Mouse (Mus musculus): Measurements from ENCODE around the gene Neb. TPM values are rescaled to one million over a fixed set of nuclear protein-coding genes. Genes with fewer than 3 reads are reported as not detected.

Gene Neb
- polyA plus RNA-seq, 1 experiment from 2014 or later = 5.8 TPM

DNA sequence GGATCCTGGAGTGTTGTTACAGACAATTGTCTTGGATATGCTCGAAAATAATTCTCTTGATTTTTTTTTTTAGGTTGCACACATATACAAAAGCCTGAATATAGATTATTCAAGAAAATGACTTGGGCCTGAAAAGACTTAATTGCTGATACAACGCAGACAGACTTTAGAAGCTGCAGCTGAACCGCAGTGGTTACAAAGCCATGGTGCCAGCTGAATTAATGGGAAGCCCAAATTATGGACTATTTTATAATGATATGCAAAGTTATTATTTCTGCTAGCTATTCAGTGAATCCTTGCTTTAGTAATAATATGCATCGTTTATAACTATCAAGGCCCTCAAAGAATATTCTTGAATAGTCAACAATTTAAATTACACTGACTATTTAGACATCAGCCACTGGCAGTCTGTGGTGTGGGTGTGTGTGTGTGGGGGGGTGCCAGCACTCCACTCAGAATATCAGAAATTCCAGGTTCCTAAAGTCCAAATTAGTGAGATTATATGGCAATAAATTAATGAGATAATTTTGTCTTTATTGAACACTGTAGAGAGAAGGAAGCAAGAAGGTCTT is 50.9 kb downstream of the Neb start:
- Histone ChIP-seq H3K36me3 (ENCODE audit: control insufficient read depth, insufficient read depth, low read length) (no peaks in the 10 kb centered on the region), H3K4me3 (ENCODE audit: low read length) (no peak overlapping the region), H3K4me1 (replicated peaks; ENCODE audit: control insufficient read depth, insufficient read depth, low read length) (no peaks in the 10 kb centered on the region), H3K9me3 (ENCODE audit: control insufficient read depth, low read length) (no peaks in the 10 kb centered on the region), H3K9ac (ENCODE audit: low read length) (no peak overlapping the region), H3K27ac (ENCODE audit: low read length) (no peak overlapping the region), H3K4me2 (ENCODE audit: low read depth, low read length) (no peak overlapping the region), H3K27me3 (ENCODE audit: control insufficient read depth, insufficient read depth, low read depth, low read length) (no peaks in the 10 kb centered on the region)
- ATAC-seq (ENCODE audit: low read depth) = no peak
- WGBS = 80% methylated on average over 4 of the region's 4 CpGs

DNA sequence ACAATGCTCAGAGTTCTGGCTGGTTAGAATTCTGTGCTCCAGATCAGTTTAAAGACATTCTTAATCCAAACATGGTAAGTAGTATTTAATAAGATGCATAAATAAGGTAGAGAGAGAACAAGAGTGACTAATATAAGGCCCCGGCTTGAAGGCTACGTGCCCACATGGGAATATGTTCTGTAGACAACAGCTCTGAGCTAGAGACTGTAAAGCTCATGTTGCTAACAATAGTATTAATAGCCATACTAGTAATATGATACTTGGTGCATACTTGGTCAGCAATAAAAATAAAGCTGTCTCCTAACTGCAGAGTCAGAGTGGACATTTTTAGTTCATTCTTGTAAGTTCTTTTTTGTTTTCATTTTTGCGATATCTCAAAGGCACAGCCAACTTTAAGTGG is 56.4 kb downstream of the Neb start:
- 87% methylated on average over 3 of the region's 3 CpGs for WGBS
- no peaks in the 10 kb centered on the region for H3K36me3 ChIP-seq (ENCODE audit: control insufficient read depth, insufficient read depth, low read length)
- no peaks in the 10 kb centered on the region for H3K9me3 ChIP-seq (ENCODE audit: control insufficient read depth, low read length)
- no peak for ATAC-seq (ENCODE audit: low read depth)
- H3K4me3 ChIP-seq (ENCODE audit: low read length) = no peak overlapping the region
- no peaks in the 10 kb centered on the region for H3K27me3 ChIP-seq (ENCODE audit: control insufficient read depth, insufficient read depth, low read depth, low read length)
- H3K4me2 ChIP-seq (ENCODE audit: low read depth, low read length) = no peak overlapping the region
- H3K27ac ChIP-seq (ENCODE audit: low read length) = no peak overlapping the region
- H3K9ac ChIP-seq (ENCODE audit: low read length) = no peak overlapping the region
- peaks cover 4% of the 10 kb centered on the region; the same call in 1 of the 2 replicates for H3K4me1 ChIP-seq (replicated peaks; ENCODE audit: control insufficient read depth, insufficient read depth, low read length)

DNA sequence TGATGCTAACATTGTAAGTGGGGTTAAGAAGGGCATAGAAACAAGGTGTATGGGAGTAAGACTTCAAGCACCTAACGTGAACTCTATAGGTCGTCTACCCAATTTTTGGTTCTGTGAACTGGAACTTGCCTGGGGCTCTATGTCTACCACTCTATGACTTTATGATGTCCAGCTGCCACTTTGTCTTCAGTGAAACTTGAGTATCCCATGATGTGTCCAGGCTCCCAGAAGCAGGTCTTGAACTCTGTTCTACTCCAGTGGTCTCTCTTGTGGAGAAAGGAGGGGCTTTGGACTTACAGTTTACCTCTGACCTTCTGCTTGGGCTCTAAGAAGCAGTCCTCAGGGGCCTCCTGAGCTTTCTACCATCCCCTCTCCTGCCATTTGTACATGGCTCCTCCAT is 58.1 kb downstream of the Neb start:
- ATAC-seq (ENCODE audit: low read depth) = no peak
- H3K4me3 ChIP-seq (ENCODE audit: low read length) = no peak overlapping the region
- peaks cover 4% of the 10 kb centered on the region; the same call in 1 of the 2 replicates for H3K4me1 ChIP-seq (replicated peaks; ENCODE audit: control insufficient read depth, insufficient read depth, low read length)
- no peak overlapping the region for H3K4me2 ChIP-seq (ENCODE audit: low read depth, low read length)
- 98% methylated on average over 2 of the region's 2 CpGs for WGBS
- no peak overlapping the region for H3K9ac ChIP-seq (ENCODE audit: low read length)
- no peak overlapping the region for H3K27ac ChIP-seq (ENCODE audit: low read length)
- H3K36me3 ChIP-seq (ENCODE audit: control insufficient read depth, insufficient read depth, low read length) = no peaks in the 10 kb centered on the region
- no peaks in the 10 kb centered on the region for H3K27me3 ChIP-seq (ENCODE audit: control insufficient read depth, insufficient read depth, low read depth, low read length)
- no peaks in the 10 kb centered on the region for H3K9me3 ChIP-seq (ENCODE audit: control insufficient read depth, low read length)

DNA sequence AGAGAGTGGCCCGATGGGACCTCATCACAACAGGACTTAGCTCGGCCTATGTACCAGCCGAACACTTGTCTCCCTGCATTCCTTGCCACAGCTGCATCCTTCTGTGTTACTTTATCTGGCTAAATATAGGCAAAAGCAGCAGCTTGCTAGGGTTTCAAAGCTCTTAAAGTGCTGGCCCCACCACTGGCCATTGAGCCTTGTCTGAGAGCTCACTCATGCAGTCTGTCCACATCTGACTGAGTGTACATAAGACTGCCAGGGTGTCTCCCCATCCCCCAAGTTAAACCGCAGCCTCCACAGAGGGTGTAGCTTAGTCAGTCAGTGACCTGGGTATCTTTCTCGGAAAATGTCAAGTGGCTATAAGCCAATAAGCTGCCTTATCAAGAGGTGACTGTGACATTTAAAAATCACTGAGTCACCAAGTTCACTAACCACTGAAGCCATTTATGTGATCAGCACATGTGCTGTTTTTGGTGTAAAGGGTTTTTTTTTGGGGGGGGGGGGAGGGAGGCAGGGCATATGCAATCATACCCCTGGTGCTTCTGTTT is 59.2 kb downstream of the Neb start:
- Histone ChIP-seq H3K4me3 (ENCODE audit: low read length) (no peak overlapping the region), H3K27me3 (ENCODE audit: control insufficient read depth, insufficient read depth, low read depth, low read length) (no peaks in the 10 kb centered on the region), H3K36me3 (ENCODE audit: control insufficient read depth, insufficient read depth, low read length) (no peaks in the 10 kb centered on the region), H3K9ac (ENCODE audit: low read length) (no peak overlapping the region), H3K4me1 (replicated peaks; ENCODE audit: control insufficient read depth, insufficient read depth, low read length) (peaks cover 4% of the 10 kb centered on the region; the same call in 1 of the 2 replicates), H3K4me2 (ENCODE audit: low read depth, low read length) (no peak overlapping the region), H3K27ac (ENCODE audit: low read length) (no peak overlapping the region), H3K9me3 (ENCODE audit: control insufficient read depth, low read length) (no peaks in the 10 kb centered on the region)
- WGBS = 34% methylated on average over 5 of the region's 5 CpGs
- peak; percentile 76 for ATAC-seq (ENCODE audit: low read depth)

DNA sequence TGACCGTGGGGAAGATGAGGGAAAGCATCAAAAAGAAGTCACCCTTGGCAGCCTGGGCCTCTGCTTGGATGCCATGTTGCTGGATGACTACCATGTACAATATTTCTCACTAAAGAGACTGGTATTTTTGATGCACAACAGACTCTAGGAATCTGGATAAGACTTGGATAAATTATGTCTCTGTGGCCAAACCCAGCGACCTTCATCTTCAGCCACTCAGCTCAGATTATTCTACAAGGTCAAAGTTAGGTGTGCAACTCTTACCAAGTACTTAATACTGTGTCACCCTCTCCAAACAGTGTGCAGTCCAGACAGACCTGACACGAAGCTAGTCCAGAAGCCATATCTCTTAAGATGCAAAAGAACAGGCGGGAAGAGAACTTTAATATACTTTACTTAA is 60.8 kb downstream of the Neb start:
- H3K4me2 ChIP-seq (ENCODE audit: low read depth, low read length) = no peak overlapping the region
- no peak overlapping the region for H3K4me3 ChIP-seq (ENCODE audit: low read length)
- no peak overlapping the region for H3K27ac ChIP-seq (ENCODE audit: low read length)
- no peaks in the 10 kb centered on the region for H3K27me3 ChIP-seq (ENCODE audit: control insufficient read depth, insufficient read depth, low read depth, low read length)
- no peaks in the 10 kb centered on the region for H3K9me3 ChIP-seq (ENCODE audit: control insufficient read depth, low read length)
- H3K4me1 ChIP-seq (replicated peaks; ENCODE audit: control insufficient read depth, insufficient read depth, low read length) = peaks cover 4% of the 10 kb centered on the region; the same call in 1 of the 2 replicates
- WGBS = 76% methylated on average over 4 of the region's 4 CpGs
- no peak for ATAC-seq (ENCODE audit: low read depth)
- no peaks in the 10 kb centered on the region for H3K36me3 ChIP-seq (ENCODE audit: control insufficient read depth, insufficient read depth, low read length)
- no peak overlapping the region for H3K9ac ChIP-seq (ENCODE audit: low read length)

DNA sequence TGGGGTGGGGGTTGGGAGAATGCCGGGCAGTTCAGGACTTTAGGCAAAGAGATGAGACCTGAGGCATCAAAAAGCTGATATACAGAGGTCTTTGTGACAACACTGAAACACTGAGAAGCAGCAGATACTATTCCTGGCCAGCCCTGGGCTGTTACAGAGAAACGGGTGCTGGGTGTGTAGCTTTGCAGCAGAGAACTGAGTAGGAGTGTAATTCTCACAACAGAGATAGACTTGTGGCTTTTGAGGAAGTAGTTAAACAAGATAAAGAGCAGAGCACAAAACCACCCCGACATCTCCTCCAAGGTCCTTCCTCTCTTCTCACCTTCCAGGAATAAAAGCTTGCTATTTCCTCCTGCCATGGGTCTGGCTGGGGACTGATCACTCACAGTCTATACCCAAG is 62.5 kb downstream of the Neb start:
- WGBS = 44% methylated on average over 3 of the region's 3 CpGs
- Histone ChIP-seq H3K9ac (ENCODE audit: low read length) (no peak overlapping the region), H3K4me3 (ENCODE audit: low read length) (no peak overlapping the region), H3K27me3 (ENCODE audit: control insufficient read depth, insufficient read depth, low read depth, low read length) (no peaks in the 10 kb centered on the region), H3K27ac (ENCODE audit: low read length) (no peak overlapping the region), H3K36me3 (ENCODE audit: control insufficient read depth, insufficient read depth, low read length) (no peaks in the 10 kb centered on the region), H3K4me2 (ENCODE audit: low read depth, low read length) (no peak overlapping the region), H3K4me1 (replicated peaks; ENCODE audit: control insufficient read depth, insufficient read depth, low read length) (peaks cover 4% of the 10 kb centered on the region; the same call in 1 of the 2 replicates), H3K9me3 (ENCODE audit: control insufficient read depth, low read length) (no peaks in the 10 kb centered on the region)
- no peak for ATAC-seq (ENCODE audit: low read depth)

DNA sequence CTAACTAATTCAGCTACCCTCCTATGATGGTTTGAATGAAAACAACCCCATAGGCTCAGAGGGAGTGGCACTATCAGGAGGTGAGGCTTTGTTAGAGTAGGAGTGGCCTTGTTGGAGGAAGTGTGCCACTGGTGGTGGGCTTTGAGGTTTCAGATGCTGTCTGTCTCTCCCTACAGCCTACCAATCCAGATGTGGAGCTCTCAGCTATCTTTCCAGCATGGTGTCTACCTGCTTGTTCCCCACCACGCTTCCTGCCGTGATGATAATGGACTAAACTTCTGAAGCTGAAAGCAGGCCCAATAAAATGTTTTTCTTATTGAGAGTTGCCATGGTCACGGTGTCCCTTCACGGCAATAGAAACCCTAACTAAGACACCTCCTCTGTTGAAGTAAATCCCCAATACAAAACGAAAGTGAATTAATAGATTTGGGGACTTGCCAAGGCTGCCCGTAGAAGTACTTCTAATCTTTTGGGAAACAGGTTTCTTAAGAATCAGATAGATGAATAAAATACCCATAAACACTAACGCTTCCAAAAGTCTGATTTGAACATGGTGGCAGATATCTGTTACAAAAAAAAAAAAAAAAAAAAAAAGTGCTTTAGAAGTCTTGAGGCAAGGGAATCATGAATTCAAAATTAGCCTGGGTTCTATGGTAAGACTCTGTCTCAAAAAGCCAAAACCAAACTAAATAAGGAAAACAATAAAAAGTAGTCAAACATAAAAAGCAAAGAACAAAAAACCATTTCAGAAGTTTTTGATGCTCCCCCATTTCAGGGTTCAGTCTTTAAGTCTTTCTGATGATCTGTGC is 63.1 kb downstream of the Neb start:
- 88% methylated on average over 7 of the region's 7 CpGs for WGBS
- no peaks in the 10 kb centered on the region for H3K36me3 ChIP-seq (ENCODE audit: control insufficient read depth, insufficient read depth, low read length)

DNA sequence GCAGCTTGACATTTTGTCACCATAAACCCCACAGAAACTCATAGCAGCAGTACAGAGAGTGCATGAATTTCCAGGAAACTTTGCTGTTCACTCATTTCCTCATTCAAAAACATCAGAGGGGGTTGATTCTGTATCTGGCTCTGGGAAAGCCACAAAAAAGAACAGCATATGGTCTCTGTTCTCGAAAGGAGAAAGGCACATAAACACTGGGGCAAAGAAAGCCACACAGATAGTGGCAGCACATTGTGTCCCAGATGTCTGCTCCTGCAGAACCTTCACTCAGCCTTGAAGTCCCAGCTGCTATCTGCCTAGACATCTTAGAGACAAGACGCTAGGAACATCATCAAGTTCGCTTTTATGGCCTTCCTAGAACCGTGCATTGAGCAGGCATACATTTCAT is 67.5 kb downstream of the Neb start:
- Histone ChIP-seq H3K4me3 (ENCODE audit: low read length) (no peak overlapping the region), H3K27me3 (ENCODE audit: control insufficient read depth, insufficient read depth, low read depth, low read length) (no peaks in the 10 kb centered on the region), H3K27ac (ENCODE audit: low read length) (no peak overlapping the region), H3K36me3 (ENCODE audit: control insufficient read depth, insufficient read depth, low read length) (no peaks in the 10 kb centered on the region), H3K4me2 (ENCODE audit: low read depth, low read length) (no peak overlapping the region), H3K9me3 (ENCODE audit: control insufficient read depth, low read length) (no peaks in the 10 kb centered on the region), H3K4me1 (replicated peaks; ENCODE audit: control insufficient read depth, insufficient read depth, low read length) (no peaks in the 10 kb centered on the region), H3K9ac (ENCODE audit: low read length) (no peak overlapping the region)
- WGBS = 72% methylated on average over 4 of the region's 4 CpGs
- ATAC-seq (ENCODE audit: low read depth) = no peak

More for the DNA sequence above, 63.1 kb downstream of the Neb start:
- Histone ChIP-seq H3K4me3 (ENCODE audit: low read length) (no peak overlapping the region), H3K9ac (ENCODE audit: low read length) (no peak overlapping the region), H3K4me1 (replicated peaks; ENCODE audit: control insufficient read depth, insufficient read depth, low read length) (peaks cover 4% of the 10 kb centered on the region; the same call in 1 of the 2 replicates), H3K9me3 (ENCODE audit: control insufficient read depth, low read length) (no peaks in the 10 kb centered on the region), H3K4me2 (ENCODE audit: low read depth, low read length) (no peak overlapping the region), H3K27ac (ENCODE audit: low read length) (no peak overlapping the region), H3K27me3 (ENCODE audit: control insufficient read depth, insufficient read depth, low read depth, low read length) (no peaks in the 10 kb centered on the region)
- no peak for ATAC-seq (ENCODE audit: low read depth)

DNA sequence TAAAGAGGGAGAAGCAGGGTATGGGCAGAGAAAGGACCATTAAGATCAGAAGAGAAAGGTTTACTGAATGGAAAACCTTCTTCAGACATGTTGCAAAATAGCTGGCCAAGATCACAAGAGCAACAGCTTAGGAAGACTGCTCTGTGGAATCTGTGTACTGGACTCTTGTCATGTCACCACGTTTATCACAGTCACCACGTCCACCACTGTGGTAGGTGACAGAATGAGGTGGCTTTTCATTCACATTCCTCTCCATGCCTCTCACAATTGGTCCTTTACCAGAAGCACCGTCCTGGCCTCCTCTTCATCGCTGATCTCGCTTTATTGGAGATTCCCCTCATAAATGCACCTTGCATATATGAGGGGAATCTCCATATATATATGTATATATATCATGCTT is 71.6 kb downstream of the Neb start:
- no peaks in the 10 kb centered on the region for H3K9me3 ChIP-seq (ENCODE audit: control insufficient read depth, low read length)
- H3K9ac ChIP-seq (ENCODE audit: low read length) = no peak overlapping the region
- 65% methylated on average over 5 of the region's 5 CpGs for WGBS
- no peaks in the 10 kb centered on the region for H3K27me3 ChIP-seq (ENCODE audit: control insufficient read depth, insufficient read depth, low read depth, low read length)
- no peak overlapping the region for H3K27ac ChIP-seq (ENCODE audit: low read length)
- no peaks in the 10 kb centered on the region for H3K36me3 ChIP-seq (ENCODE audit: control insufficient read depth, insufficient read depth, low read length)
- H3K4me2 ChIP-seq (ENCODE audit: low read depth, low read length) = no peak overlapping the region
- no peak overlapping the region for H3K4me3 ChIP-seq (ENCODE audit: low read length)
- H3K4me1 ChIP-seq (replicated peaks; ENCODE audit: control insufficient read depth, insufficient read depth, low read length) = no peaks in the 10 kb centered on the region
- no peak for ATAC-seq (ENCODE audit: low read depth)

Data from lung, embryonic 16.5 days (tissue).